26 mouse cellular contexts compared by ENCODE assay signal in the genomic region with DNA sequence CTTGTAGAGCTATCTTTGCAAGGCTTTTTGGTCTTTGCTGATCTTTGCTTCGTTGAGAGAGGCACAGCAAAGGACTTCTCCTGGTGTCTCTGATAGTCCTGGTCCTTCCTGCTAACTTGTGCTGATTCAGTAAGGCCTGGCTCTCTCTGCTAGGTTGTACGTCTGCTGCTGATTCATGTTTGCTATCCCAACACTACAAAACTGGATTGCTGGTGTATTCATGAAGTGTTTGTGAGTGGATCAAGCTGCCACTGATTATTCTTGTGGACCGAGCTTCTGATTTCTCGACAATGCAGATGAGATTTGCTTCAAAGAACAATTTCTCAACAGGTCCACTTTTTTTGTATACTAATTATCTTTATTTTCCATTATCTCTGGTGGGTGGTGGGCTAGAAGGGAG. TPM values are rescaled to one million over a fixed set of nuclear protein-coding genes. Genes with fewer than 3 reads are reported as not detected.
A peak's percentile ranks its signal among the peaks of the same experiment; 100 is the strongest.
DNase-seq lines count a peak whose midpoint lies in the region; ATAC-seq and TF ChIP-seq lines count a peak whose summit lies in the region.
"Had no signal": no experiment of that assay in that cellular context is flagged by ENCODE, and none has a peak within 500 bp of the region (broad histone marks: within the 10 kb centered on the region; RNA-seq: fewer than 3 reads in every experiment).

No protein-coding gene starts in this region.

- H3K4me3 ChIP-seq in lung, embryonic 14.5 days (ENCODE audit: low read depth, low read length): no peak overlapping the region
- no peak overlapping the region for H3K4me3 ChIP-seq in lung, embryonic 16.5 days (ENCODE audit: low read length)
- no peak overlapping the region for H3K4me3 ChIP-seq in limb, embryonic 10.5 days
- H3K4me3 ChIP-seq: embryonic facial prominence, embryonic 13.5 days; embryonic facial prominence, embryonic 15.5 days; erythroblast, embryonic 14.5 days; forebrain, embryonic 10.5 days; forebrain, embryonic 12.5 days had no signal

- H3K36me3 ChIP-seq in lung, embryonic 14.5 days (ENCODE audit: insufficient read depth): no peaks in the 10 kb centered on the region
- no peaks in the 10 kb centered on the region for H3K36me3 ChIP-seq in lung, embryonic 16.5 days (ENCODE audit: control insufficient read depth, insufficient read depth, low read length)
- H3K36me3 ChIP-seq in limb, embryonic 10.5 days: no peaks in the 10 kb centered on the region
- H3K36me3 ChIP-seq: embryonic facial prominence, embryonic 13.5 days; embryonic facial prominence, embryonic 15.5 days; forebrain, embryonic 12.5 days had no signal

- no peak overlapping the region for H3K27ac ChIP-seq in lung, embryonic 14.5 days (ENCODE audit: low read depth)
- H3K27ac ChIP-seq in lung, embryonic 16.5 days (ENCODE audit: low read length): no peak overlapping the region
- H3K27ac ChIP-seq in limb, embryonic 10.5 days: no peak overlapping the region
- H3K27ac ChIP-seq: embryonic facial prominence, embryonic 13.5 days; embryonic facial prominence, embryonic 15.5 days; forebrain, embryonic 10.5 days; forebrain, embryonic 12.5 days had no signal

- no peaks in the 10 kb centered on the region for H3K27me3 ChIP-seq in lung, embryonic 14.5 days (ENCODE audit: insufficient read depth, low read length)
- no peaks in the 10 kb centered on the region for H3K27me3 ChIP-seq in lung, embryonic 16.5 days (ENCODE audit: control insufficient read depth, insufficient read depth, low read depth, low read length)
- no peaks in the 10 kb centered on the region for H3K27me3 ChIP-seq in limb, embryonic 10.5 days (ENCODE audit: low read depth, poor library complexity, severe bottlenecking)
- H3K27me3 ChIP-seq: embryonic facial prominence, embryonic 13.5 days; embryonic facial prominence, embryonic 15.5 days; forebrain, embryonic 12.5 days had no signal

- H3K4me1 ChIP-seq in lung, embryonic 14.5 days (ENCODE audit: insufficient read depth): no peaks in the 10 kb centered on the region; the same call in 1 of the 2 replicates
- H3K4me1 ChIP-seq in lung, embryonic 16.5 days (replicated peaks; ENCODE audit: control insufficient read depth, insufficient read depth, low read length): peaks cover 7% of the 10 kb centered on the region
- peaks cover 12% of the 10 kb centered on the region for H3K4me1 ChIP-seq in limb, embryonic 10.5 days
- H3K4me1 ChIP-seq: embryonic facial prominence, embryonic 15.5 days had no signal

- H3K9me3 ChIP-seq in lung, embryonic 14.5 days (ENCODE audit: low read depth, low read length): no peaks in the 10 kb centered on the region
- H3K9me3 ChIP-seq in lung, embryonic 16.5 days (ENCODE audit: control insufficient read depth, low read length): no peaks in the 10 kb centered on the region
- H3K9me3 ChIP-seq in limb, embryonic 10.5 days (replicated peaks): no peaks in the 10 kb centered on the region
- H3K9me3 ChIP-seq: embryonic facial prominence, embryonic 13.5 days; embryonic facial prominence, embryonic 15.5 days; forebrain, embryonic 12.5 days had no signal

- ATAC-seq in lung, embryonic 14.5 days (ENCODE audit: insufficient read depth): no peak
- 0 out of 2 replicates have a peak, but pooled peaks have one; percentile 28 for ATAC-seq in lung, embryonic 16.5 days (ENCODE audit: low read depth)
- ATAC-seq in cerebellum, adult (ENCODE audit: insufficient number of reproducible peaks, low FRiP score, low TSS enrichment): no peak
- ATAC-seq: forebrain, embryonic 14.5 days; forebrain, embryonic 16.5 days had no signal

- no peak overlapping the region for H3K4me2 ChIP-seq in lung, embryonic 14.5 days
- H3K4me2 ChIP-seq in lung, embryonic 16.5 days (ENCODE audit: low read depth, low read length): no peak overlapping the region
- H3K4me2 ChIP-seq: embryonic facial prominence, embryonic 13.5 days; embryonic facial prominence, embryonic 15.5 days; forebrain, embryonic 12.5 days had no signal

- H3K9ac ChIP-seq in lung, embryonic 14.5 days: no peak overlapping the region
- no peak overlapping the region for H3K9ac ChIP-seq in lung, embryonic 16.5 days (ENCODE audit: low read length)
- H3K9ac ChIP-seq: embryonic facial prominence, embryonic 13.5 days; embryonic facial prominence, embryonic 15.5 days; forebrain, embryonic 12.5 days had no signal

- WGBS in lung, embryonic 14.5 days: 56% methylated on average over 4 of the region's 4 CpGs
- 52% methylated on average over 4 of the region's 4 CpGs for WGBS in lung, embryonic 16.5 days
- 93% methylated on average over 4 of the region's 4 CpGs for WGBS in limb, embryonic 10.5 days

- DNase-seq in lung, embryonic 14.5 days: peak; percentile 27
- DNase-seq in lung, postnatal 10 days: peak; percentile 65
- peak; percentile 36 for DNase-seq in lung, postnatal 25 days (ENCODE audit: low spot score)
- no peak for DNase-seq in layer of hippocampus, adult 11-12 months (ENCODE audit: low spot score)
- DNase-seq in kidney, adult 18-20 months: no peak
- no peak for DNase-seq in limb, embryonic 10.5 days (ENCODE audit: low spot score)
- DNase-seq: adrenal gland, adult 8-10 months; adrenal gland, postnatal 14 days; adrenal gland, postnatal 36 days; cerebellum, adult 11 months; cerebellum, adult 18-20 months; cerebellum, adult 8-10 months; cerebellum, adult 9-11 months; cerebellum, postnatal 14 days; cerebellum, postnatal 36 days; embryo, embryonic 11 days had no signal

- TF ChIP-seq CTCF in lung, embryonic 14.5 days (IDR thresholded peaks at IDR 0.05; ENCODE audit: low read depth): no peak

RNA-seq across cellular contexts. Expression of gene Prom1, which starts 6.3 kb away (rescaled TPM):
- polyA plus RNA-seq in lung, embryonic 14.5 days (2014; fragmentation: Nextera tagmentation; extraction: Ambion mirVana): 58.0 and 60.1 TPM in 2 replicates
- polyA plus RNA-seq in lung, embryonic 16.5 days (2015; fragmentation: Nextera tagmentation; extraction: Ambion mirVana): 41.4 and 43.7 TPM in 2 replicates
- polyA plus RNA-seq in limb, embryonic 10.5 days (2016; fragmentation: Nextera tagmentation; extraction: Ambion mirVana): 94.6 and 120 TPM in 2 replicates
- polyA plus RNA-seq: C2C12; erythroblast, embryonic 14.5 days had no signal

Comparison
In these comparisons a context has a peak if more than half of its experiments do, and no peak if none do; other contexts are left out.
1. DNase-seq: peak in lung, embryonic 14.5 days (single experiment), lung, postnatal 10 days (single experiment) and lung, postnatal 25 days (single experiment); none in layer of hippocampus, adult 11-12 months (single experiment), kidney, adult 18-20 months (single experiment) and limb, embryonic 10.5 days (single experiment).